Mouse (Mus musculus): ENCODE data around the gene Cdr2l. TPM values are rescaled to one million over a fixed set of nuclear protein-coding genes. Genes with fewer than 3 reads are reported as not detected.

Cdr2l gene
- total and polyA plus RNA-seq, 3 experiments = not detected

DNA sequence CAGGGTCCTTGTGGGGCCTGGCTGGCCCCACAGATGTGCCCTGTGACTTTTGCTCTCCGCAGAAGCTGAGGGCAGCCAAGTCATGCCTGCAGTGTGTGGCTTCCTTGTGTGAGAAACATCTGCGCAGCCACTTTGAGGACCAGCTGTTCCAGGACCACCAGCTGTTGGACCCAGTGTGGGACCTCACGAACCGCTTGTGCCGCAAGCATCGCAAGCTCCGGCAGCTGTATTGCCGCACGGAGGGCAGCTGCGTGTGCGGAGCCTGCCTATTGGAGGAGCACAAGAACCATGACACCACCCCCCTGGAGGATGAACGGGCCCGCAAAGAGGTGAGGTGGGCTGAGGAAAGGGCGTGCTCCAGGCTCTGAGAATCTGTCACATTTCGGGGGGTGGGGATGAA, 59.7 kb downstream of the Cdr2l start:
- no peak for TF ChIP-seq SIN3A (IDR thresholded peaks at IDR 0.05; ENCODE audit: low read length)
- H3K27me3 ChIP-seq (replicated peaks) = peaks cover 21% of the 10 kb centered on the region
- H3K79me2 ChIP-seq (replicated peaks; ENCODE audit: control insufficient read depth, extremely low read depth, insufficient read depth, poor library complexity, severe bottlenecking) = no peaks in the 10 kb centered on the region
- H3K4me1 ChIP-seq (ENCODE audit: control insufficient read depth in 1 of 2, insufficient read depth in 2 of 2) = no peaks in the 10 kb centered on the region
- no peak for DNase-seq (ENCODE audit: extremely low read depth)
- no peak overlapping the region for H3K9ac ChIP-seq (ENCODE audit: insufficient read depth, low read depth)
- no peak overlapping the region for H3K4me2 ChIP-seq (ENCODE audit: insufficient read depth, low read depth, poor library complexity, severe bottlenecking)
- dilution Hi-C loops (cut with MboI; ENCODE audit: extremely low pct_ligation_motif_present, extremely low pct_unique_long_range_greater_than_20kb, low sequenced_read_pairs) = no loop called here
- H3K36me3 ChIP-seq (replicated peaks in 1 of 2; ENCODE audit: control insufficient read depth in 1 of 2, insufficient read depth in 1 of 2, low read length in 1 of 2) = no peaks in the 10 kb centered on the region
- H3K9me3 ChIP-seq (replicated peaks; ENCODE audit: low read length) = peaks cover 9% of the 10 kb centered on the region
- no peak overlapping the region for H3K27ac ChIP-seq (ENCODE audit: insufficient read depth, low read depth)
- no peak overlapping the region for H3K4me3 ChIP-seq (replicated peaks in 1 of 3; ENCODE audit: low read depth in 2 of 3, low read length in 2 of 3, poor library complexity in 1 of 3)
- in situ Hi-C loops (cut with MboI; ENCODE audit: low pct_ligation_motif_present, low pct_unique_long_range_greater_than_20kb, low sequenced_read_pairs) = no loop called here

Other genes with a start within 250 kb of the Cdr2l start
Only the 20 nearest of the 25 such genes appear.
- gene Slc9a3r1, start 218.6 kb upstream of the Cdr2l start, total RNA-seq (2012; rRNA removed) = 69.0 and 70.1 TPM in 2 replicates
- 43.5 and 51.9 TPM in 2 replicates for gene Slc9a3r1, start 218.6 kb upstream of the Cdr2l start, total RNA-seq (2014; rRNA removed)
- 63.7 and 64.6 TPM in 2 replicates for gene Slc9a3r1, start 218.6 kb upstream of the Cdr2l start, polyA plus RNA-seq (2012; ENCODE audit: insufficient read length, low read depth)
- 15.7 and 16.1 TPM in 2 replicates for gene Tmem104, start 194.4 kb upstream of the Cdr2l start, total RNA-seq (2012; rRNA removed)
- 1.6 and 3.5 TPM in 2 replicates for gene Tmem104, start 194.4 kb upstream of the Cdr2l start, total RNA-seq (2014; rRNA removed)
- 10.3 and 10.8 TPM in 2 replicates for gene Tmem104, start 194.4 kb upstream of the Cdr2l start, polyA plus RNA-seq (2012; ENCODE audit: insufficient read length, low read depth)
- 51.7 and 74.0 TPM in 2 replicates for gene Nat9, start 194.1 kb upstream of the Cdr2l start, total RNA-seq (2012; rRNA removed)
- gene Nat9, start 194.1 kb upstream of the Cdr2l start, total RNA-seq (2014; rRNA removed) = 20.7 and 30.6 TPM in 2 replicates
- 24.1 and 34.0 TPM in 2 replicates for gene Nat9, start 194.1 kb upstream of the Cdr2l start, polyA plus RNA-seq (2012; ENCODE audit: insufficient read length, low read depth)
- 0.04 TPM in 1 of 2 replicates, not detected in the other for gene Grin2c, start 114.7 kb upstream of the Cdr2l start, total RNA-seq (2012; rRNA removed)
- not detected in 2 replicates for gene Grin2c, start 114.7 kb upstream of the Cdr2l start, total RNA-seq (2014; rRNA removed)
- gene Grin2c, start 114.7 kb upstream of the Cdr2l start, polyA plus RNA-seq (2012; ENCODE audit: insufficient read length, low read depth) = not detected in 2 replicates
- 62.2 and 63.3 TPM in 2 replicates for gene Fdxr, start 104.9 kb upstream of the Cdr2l start, total RNA-seq (2012; rRNA removed)
- gene Fdxr, start 104.9 kb upstream of the Cdr2l start, total RNA-seq (2014; rRNA removed) = 40.9 and 43.8 TPM in 2 replicates
- gene Fdxr, start 104.9 kb upstream of the Cdr2l start, polyA plus RNA-seq (2012; ENCODE audit: insufficient read length, low read depth) = 58.6 and 62.1 TPM in 2 replicates
- gene Fads6, start 84.3 kb upstream of the Cdr2l start, total RNA-seq (2012; rRNA removed) = 6.9 and 8.5 TPM in 2 replicates
- gene Fads6, start 84.3 kb upstream of the Cdr2l start, total RNA-seq (2014; rRNA removed) = 0.11 and 0.30 TPM in 2 replicates
- 0.56 and 0.63 TPM in 2 replicates for gene Fads6, start 84.3 kb upstream of the Cdr2l start, polyA plus RNA-seq (2012; ENCODE audit: insufficient read length, low read depth)
- gene Otop2, start 74.8 kb upstream of the Cdr2l start, total RNA-seq (2012; rRNA removed) = not detected in 2 replicates
- gene Otop2, start 74.8 kb upstream of the Cdr2l start, total RNA-seq (2014; rRNA removed) = not detected in 2 replicates
- gene Otop2, start 74.8 kb upstream of the Cdr2l start, polyA plus RNA-seq (2012; ENCODE audit: insufficient read length, low read depth) = not detected in 2 replicates
- 0.17 and 0.42 TPM in 2 replicates for gene Ush1g, start 59.9 kb upstream of the Cdr2l start, total RNA-seq (2012; rRNA removed)
- gene Ush1g, start 59.9 kb upstream of the Cdr2l start, total RNA-seq (2014; rRNA removed) = not detected in 2 replicates
- gene Ush1g, start 59.9 kb upstream of the Cdr2l start, polyA plus RNA-seq (2012; ENCODE audit: insufficient read length, low read depth) = not detected in 2 replicates
- gene Otop3, start 47.2 kb upstream of the Cdr2l start, total RNA-seq (2012; rRNA removed) = not detected in 2 replicates
- gene Otop3, start 47.2 kb upstream of the Cdr2l start, total RNA-seq (2014; rRNA removed) = not detected in 2 replicates
- not detected in 2 replicates for gene Otop3, start 47.2 kb upstream of the Cdr2l start, polyA plus RNA-seq (2012; ENCODE audit: insufficient read length, low read depth)
- gene Hid1, start 14.2 kb upstream of the Cdr2l start, total RNA-seq (2012; rRNA removed) = 3.2 and 3.6 TPM in 2 replicates
- 0.12 TPM in 1 of 2 replicates, not detected in the other for gene Hid1, start 14.2 kb upstream of the Cdr2l start, total RNA-seq (2014; rRNA removed)
- 0.36 and 0.57 TPM in 2 replicates for gene Hid1, start 14.2 kb upstream of the Cdr2l start, polyA plus RNA-seq (2012; ENCODE audit: insufficient read length, low read depth)
- 157 and 164 TPM in 2 replicates for gene Mrpl58, start 21.8 kb downstream of the Cdr2l start, total RNA-seq (2012; rRNA removed)
- 110 and 113 TPM in 2 replicates for gene Mrpl58, start 21.8 kb downstream of the Cdr2l start, total RNA-seq (2014; rRNA removed)
- gene Mrpl58, start 21.8 kb downstream of the Cdr2l start, polyA plus RNA-seq (2012; ENCODE audit: insufficient read length, low read depth) = 146 and 161 TPM in 2 replicates
- gene Atp5h, start 38.0 kb downstream of the Cdr2l start, total RNA-seq (2012; rRNA removed) = 500 and 564 TPM in 2 replicates
- gene Atp5h, start 38.0 kb downstream of the Cdr2l start, total RNA-seq (2014; rRNA removed) = 671 and 759 TPM in 2 replicates
- gene Atp5h, start 38.0 kb downstream of the Cdr2l start, polyA plus RNA-seq (2012; ENCODE audit: insufficient read length, low read depth) = 711 and 734 TPM in 2 replicates
- gene Kctd2, start 38.2 kb downstream of the Cdr2l start, total RNA-seq (2012; rRNA removed) = 10.0 and 14.0 TPM in 2 replicates
- 6.8 and 8.5 TPM in 2 replicates for gene Kctd2, start 38.2 kb downstream of the Cdr2l start, total RNA-seq (2014; rRNA removed)
- gene Kctd2, start 38.2 kb downstream of the Cdr2l start, polyA plus RNA-seq (2012; ENCODE audit: insufficient read length, low read depth) = 13.3 and 13.7 TPM in 2 replicates
- not detected in 2 replicates for gene Trim80, start 58.6 kb downstream of the Cdr2l start, total RNA-seq (2012; rRNA removed)
- gene Trim80, start 58.6 kb downstream of the Cdr2l start, total RNA-seq (2014; rRNA removed) = not detected in 2 replicates
- not detected in 2 replicates for gene Trim80, start 58.6 kb downstream of the Cdr2l start, polyA plus RNA-seq (2012; ENCODE audit: insufficient read length, low read depth)
- gene Slc16a5, start 80.6 kb downstream of the Cdr2l start, total RNA-seq (2012; rRNA removed) = 0.46 and 0.51 TPM in 2 replicates
- not detected in 2 replicates for gene Slc16a5, start 80.6 kb downstream of the Cdr2l start, total RNA-seq (2014; rRNA removed)
- 0.68 and 0.71 TPM in 2 replicates for gene Slc16a5, start 80.6 kb downstream of the Cdr2l start, polyA plus RNA-seq (2012; ENCODE audit: insufficient read length, low read depth)
- gene Armc7, start 93.8 kb downstream of the Cdr2l start, total RNA-seq (2012; rRNA removed) = 8.7 and 8.9 TPM in 2 replicates
- 6.0 and 7.5 TPM in 2 replicates for gene Armc7, start 93.8 kb downstream of the Cdr2l start, total RNA-seq (2014; rRNA removed)
- gene Armc7, start 93.8 kb downstream of the Cdr2l start, polyA plus RNA-seq (2012; ENCODE audit: insufficient read length, low read depth) = 12.5 TPM in 2 replicates
- gene Nt5c, start 109.9 kb downstream of the Cdr2l start, total RNA-seq (2012; rRNA removed) = 151 and 154 TPM in 2 replicates
- 59.8 and 65.3 TPM in 2 replicates for gene Nt5c, start 109.9 kb downstream of the Cdr2l start, total RNA-seq (2014; rRNA removed)
- 175 and 190 TPM in 2 replicates for gene Nt5c, start 109.9 kb downstream of the Cdr2l start, polyA plus RNA-seq (2012; ENCODE audit: insufficient read length, low read depth)
- 294 and 358 TPM in 2 replicates for gene Jpt1, start 132.5 kb downstream of the Cdr2l start, total RNA-seq (2012; rRNA removed)
- gene Jpt1, start 132.5 kb downstream of the Cdr2l start, total RNA-seq (2014; rRNA removed) = 439 and 448 TPM in 2 replicates
- 432 and 479 TPM in 2 replicates for gene Jpt1, start 132.5 kb downstream of the Cdr2l start, polyA plus RNA-seq (2012; ENCODE audit: insufficient read length, low read depth)
- 480 and 623 TPM in 2 replicates for gene Sumo2, start 154.4 kb downstream of the Cdr2l start, total RNA-seq (2012; rRNA removed)
- 1,752 and 1,801 TPM in 2 replicates for gene Sumo2, start 154.4 kb downstream of the Cdr2l start, total RNA-seq (2014; rRNA removed)
- gene Sumo2, start 154.4 kb downstream of the Cdr2l start, polyA plus RNA-seq (2012; ENCODE audit: insufficient read length, low read depth) = 960 and 1,020 TPM in 2 replicates
- gene Nup85, start 182.5 kb downstream of the Cdr2l start, total RNA-seq (2012; rRNA removed) = 290 and 340 TPM in 2 replicates
- 282 and 305 TPM in 2 replicates for gene Nup85, start 182.5 kb downstream of the Cdr2l start, total RNA-seq (2014; rRNA removed)
- gene Nup85, start 182.5 kb downstream of the Cdr2l start, polyA plus RNA-seq (2012; ENCODE audit: insufficient read length, low read depth) = 326 and 368 TPM in 2 replicates